Mouse (Mus musculus) forebrain, embryonic 14.5 days (tissue): ENCODE measurements around the gene Nxn. TPM values are rescaled to one million over a fixed set of nuclear protein-coding genes. Genes with fewer than 3 reads are reported as not detected.

Source experiments
- ATAC-seq: fragments of 200-750 bp; cut with Nextera tagmentation; 2 replicates; pipeline ENCODE4 v1.8.0; 2017; ENCODE audit warnings: mild to moderate bottlenecking, moderate library complexity
- DNase-seq: peaks from one replicate; pipeline ENCODE4 v3.0.0-alpha.2; 2015; ENCODE audit warnings: low spot score
- H3K27ac ChIP-seq: fragments of 300-500 bp; sonication (generic); 2 replicates; pipeline ENCODE4 v1.5.1; 2014; ENCODE audit warnings: low read depth, mild to moderate bottlenecking, control low read depth, low read length, moderate library complexity
- H3K27me3 ChIP-seq: fragments of 300-500 bp; sonication (generic); replicated peaks from 2 replicates; pipeline ENCODE4 v1.6.1; 2014; ENCODE audit warnings: low read length, control low read depth, mixed read lengths; ENCODE audit not compliant: control insufficient read depth, insufficient read depth
- H3K36me3 ChIP-seq: fragments of 300-500 bp; sonication (generic); 2 replicates; pipeline ENCODE4 v1.6.1; 2014; ENCODE audit warnings: low read length, control low read depth; ENCODE audit not compliant: control insufficient read depth, insufficient read depth
- H3K4me1 ChIP-seq: fragments of 300-500 bp; sonication (generic); 2 replicates; pipeline ENCODE4 v1.6.1; 2014; ENCODE audit warnings: antibody characterized with exemption, low read length, control low read depth; ENCODE audit not compliant: control insufficient read depth, insufficient read depth
- H3K4me2 ChIP-seq: fragments of 300-500 bp; sonication (generic); 2 replicates; pipeline ENCODE4 v1.6.1; 2014; ENCODE audit warnings: mild to moderate bottlenecking, control low read depth, low read length
- H3K4me3 ChIP-seq: fragments of 300-500 bp; sonication (generic); 2 replicates; pipeline ENCODE4 v1.5.1; 2014; ENCODE audit warnings: low read depth, low read length, control low read depth
- H3K9ac ChIP-seq: fragments of 300-500 bp; sonication (generic); 2 replicates; pipeline ENCODE4 v1.6.1; 2014; ENCODE audit warnings: mild to moderate bottlenecking, low read length, control low read depth, moderate library complexity
- H3K9me3 ChIP-seq: fragments of 300-500 bp; sonication (generic); replicated peaks from 2 replicates; pipeline ENCODE4 v1.6.1; 2016; ENCODE audit warnings: low read length, control low read depth, mixed read lengths; ENCODE audit not compliant: control insufficient read depth
- WGBS: fragments of 180-500 bp; shearing (Covaris S2); extraction: QIAGEN DNeasy Blood & Tissue Kit; methylation state at CpG from one replicate; pipeline ENCODE4 v1.1.7; 2014; 5-methylcytosine and 5-hydroxymethylcytosine counted together
- polyA plus RNA-seq: library from polyadenylated mRNA; unstranded; fragments of >200 nt; fragmentation: Nextera tagmentation; extraction: Ambion mirVana; gene quantifications from 2 replicates; pipeline ENCODE4 v1.2.1, GENCODE M21; 2014

Nxn gene
- polyA plus RNA-seq, 1 experiment from 2014 or later: 21.2 TPM

- H3K27me3 ChIP-seq: no peaks in the 10 kb centered on the region
- no peak overlapping the region for H3K4me2 ChIP-seq
- H3K9me3 ChIP-seq: no peaks in the 10 kb centered on the region
- no peak overlapping the region for H3K27ac ChIP-seq
- H3K36me3 ChIP-seq: no peaks in the 10 kb centered on the region
- 45% methylated on average over 10 of the region's 10 CpGs for WGBS
- DNase-seq: no peak
- no peak overlapping the region for H3K4me3 ChIP-seq
- no peak for ATAC-seq
- H3K9ac ChIP-seq: no peak overlapping the region
- peaks cover 29% of the 10 kb centered on the region for H3K4me1 ChIP-seq
These were observed 111.6 kb downstream of the Nxn start for GRCm38 (mm10) chr11:76287301-76287700.

GRCm38 (mm10) chr11:76286534-76287126, 112.3 kb downstream of the Nxn start:
- H3K27ac ChIP-seq: no peak overlapping the region

GRCm38 (mm10) chr11:76285431-76286075, 113.4 kb downstream of the Nxn start:
- H3K27ac ChIP-seq: no peak overlapping the region
- no peaks in the 10 kb centered on the region for H3K9me3 ChIP-seq
- H3K4me2 ChIP-seq: no peak overlapping the region
- DNase-seq (no peak), ATAC-seq (no peak)
- peaks cover 24% of the 10 kb centered on the region for H3K4me1 ChIP-seq
- no peak overlapping the region for H3K4me3 ChIP-seq
- WGBS: 70% methylated on average over 7 of the region's 7 CpGs
- H3K9ac ChIP-seq: no peak overlapping the region
- H3K36me3 ChIP-seq: no peaks in the 10 kb centered on the region
- H3K27me3 ChIP-seq: no peaks in the 10 kb centered on the region

More at GRCm38 (mm10) chr11:76286534-76287126, 112.3 kb downstream of the Nxn start:
- ATAC-seq (no peak), DNase-seq (no peak)
- no peaks in the 10 kb centered on the region for H3K9me3 ChIP-seq
- H3K27me3 ChIP-seq: no peaks in the 10 kb centered on the region
- no peak overlapping the region for H3K4me3 ChIP-seq
- H3K36me3 ChIP-seq: no peaks in the 10 kb centered on the region
- peaks cover 26% of the 10 kb centered on the region for H3K4me1 ChIP-seq
- 57% methylated on average over 10 of the region's 10 CpGs for WGBS
- no peak overlapping the region for H3K4me2 ChIP-seq
- no peak overlapping the region for H3K9ac ChIP-seq

- no peak overlapping the region for H3K9ac ChIP-seq
- DNase-seq (no peak), ATAC-seq (no peak)
- no peaks in the 10 kb centered on the region for H3K9me3 ChIP-seq
- no peak overlapping the region for H3K4me2 ChIP-seq
- 93% methylated on average over 6 of the region's 6 CpGs for WGBS
- H3K4me3 ChIP-seq: no peak overlapping the region
- H3K27me3 ChIP-seq: no peaks in the 10 kb centered on the region
- H3K36me3 ChIP-seq: no peaks in the 10 kb centered on the region
- H3K4me1 ChIP-seq: peaks cover 16% of the 10 kb centered on the region
- H3K27ac ChIP-seq: no peak overlapping the region
These were observed 115.1 kb downstream of the Nxn start for GRCm38 (mm10) chr11:76283841-76284240.

GRCm38 (mm10) chr11:76279971-76280370, 119.0 kb downstream of the Nxn start:
- ATAC-seq (no peak), DNase-seq (no peak)
- H3K9ac ChIP-seq: no peak overlapping the region
- H3K27ac ChIP-seq: no peak overlapping the region
- H3K4me1 ChIP-seq: peaks cover 5% of the 10 kb centered on the region
- no peaks in the 10 kb centered on the region for H3K36me3 ChIP-seq
- WGBS: 34% methylated on average over 2 of the region's 2 CpGs
- H3K4me2 ChIP-seq: no peak overlapping the region
- H3K4me3 ChIP-seq: no peak overlapping the region
- H3K27me3 ChIP-seq: no peaks in the 10 kb centered on the region
- H3K9me3 ChIP-seq: no peaks in the 10 kb centered on the region

GRCm38 (mm10) chr11:76278960-76279852, 119.7 kb downstream of the Nxn start:
- WGBS: 40% methylated on average over 14 of the region's 14 CpGs

GRCm38 (mm10) chr11:76272440-76272839, 126.5 kb downstream of the Nxn start:
- Histone ChIP-seq H3K9me3 (no peaks in the 10 kb centered on the region), H3K9ac (no peak overlapping the region), H3K36me3 (peaks cover 5% of the 10 kb centered on the region; the same call in 1 of the 2 replicates), H3K4me1 (peaks cover 9% of the 10 kb centered on the region), H3K4me2 (no peak overlapping the region), H3K27ac (no peak overlapping the region), H3K4me3 (no peak overlapping the region), H3K27me3 (no peaks in the 10 kb centered on the region)
- ATAC-seq: no peak
- WGBS: 78% methylated on average over 4 of the region's 4 CpGs
- DNase-seq: peak; percentile 50

More at GRCm38 (mm10) chr11:76278960-76279852, 119.7 kb downstream of the Nxn start:
- DNase-seq: peak; percentile 65
- Histone ChIP-seq H3K4me1 (peaks cover 5% of the 10 kb centered on the region), H3K9me3 (no peaks in the 10 kb centered on the region), H3K4me2 (no peak overlapping the region), H3K4me3 (no peak overlapping the region), H3K36me3 (no peaks in the 10 kb centered on the region), H3K27me3 (no peaks in the 10 kb centered on the region), H3K9ac (no peak overlapping the region), H3K27ac (peak overlapping the region; percentile 48; the same call in 1 of the 2 replicates)
- peak; percentile 50; the same call in 1 of the 2 replicates for ATAC-seq

- no peak overlapping the region for H3K4me2 ChIP-seq
- no peaks in the 10 kb centered on the region for H3K27me3 ChIP-seq
- 38% methylated on average over 6 of the region's 6 CpGs for WGBS
- peaks cover 14% of the 10 kb centered on the region for H3K4me1 ChIP-seq
- H3K4me3 ChIP-seq: no peak overlapping the region
- peak overlapping the region; percentile 59; the same call in 1 of the 2 replicates for H3K27ac ChIP-seq
- H3K9me3 ChIP-seq: no peaks in the 10 kb centered on the region
- no peak for ATAC-seq
- DNase-seq: no peak
- H3K9ac ChIP-seq: no peak overlapping the region
- H3K36me3 ChIP-seq: peaks cover 5% of the 10 kb centered on the region; the same call in 1 of the 2 replicates
These were observed 130.3 kb downstream of the Nxn start for GRCm38 (mm10) chr11:76268521-76269065.
